Mouse (Mus musculus) embryonic stem cell, embryonic (primary cell): ENCODE data around the gene Lypd6.

Source experiments
- CTCF ChIA-PET, 4 experiments: fragments of 300-600 bp in 2 of 4; fragments of 350-600 bp in 2 of 4; sonication (Branson Sonifier 250); formaldehyde crosslinking; loops; one replicate each; lab custom pipeline; 2022; ENCODE audit warnings: inconsistent platforms in 2 of 4; lab: Charles Lee
- POLR2A ChIA-PET, 4 experiments: fragments of 300-600 bp in 2 of 4; fragments of 350-600 bp in 2 of 4; sonication (Branson Sonifier 250); formaldehyde crosslinking; loops; one replicate each; lab custom pipeline; 2022; ENCODE audit warnings: antibody characterized with exemption in 4 of 4, inconsistent platforms in 1 of 4; lab: Charles Lee

The Lypd6 gene

DNA sequence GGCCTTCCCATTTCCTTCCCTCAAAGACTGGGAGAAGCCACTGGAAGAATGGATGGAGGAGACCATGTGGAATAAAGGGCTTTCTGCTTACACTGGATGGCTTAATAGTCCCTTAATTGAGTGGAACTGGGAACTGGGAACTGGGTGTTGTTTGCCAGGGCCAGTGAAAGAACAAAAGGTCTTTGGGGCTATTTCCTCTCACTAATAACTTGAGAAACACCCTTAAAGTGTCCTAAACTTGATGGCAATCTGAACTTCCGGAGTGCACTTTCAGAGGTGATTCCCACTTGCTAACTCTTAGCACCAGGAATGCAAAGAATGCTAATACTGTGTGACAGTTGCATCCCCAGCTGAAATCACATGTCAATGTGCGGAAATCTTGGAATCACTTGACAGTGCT lies 85.2 kb downstream of the Lypd6 start:
- ChIA-PET POLR2A (no interaction called here), CTCF (no interaction called here)

DNA sequence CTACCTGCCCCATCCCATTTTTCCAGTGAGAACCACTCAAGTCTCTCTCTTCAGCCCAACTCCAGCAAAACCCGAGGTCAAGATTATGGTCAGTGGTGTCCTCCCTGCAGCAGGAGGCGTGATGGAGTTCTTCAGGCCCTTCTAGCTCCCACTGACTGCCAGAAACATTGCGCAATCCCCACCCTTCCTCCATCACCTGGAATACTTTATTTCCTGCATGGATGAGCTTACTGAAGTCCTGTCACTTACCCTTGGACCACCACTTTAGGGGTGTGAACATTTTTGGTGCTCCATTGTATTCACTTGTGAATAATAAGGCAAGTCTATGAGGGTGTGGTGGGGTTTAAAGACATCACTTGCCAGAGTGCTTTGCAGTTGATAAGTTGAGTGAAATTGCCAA lies 85.7 kb downstream of the Lypd6 start:
- POLR2A ChIA-PET = interaction anchor here in 1 of 4 experiments (0.5 kb wide), 1 partner anchor 903 kb away, joined by 4 read pairs; no protein-coding TSS in a partner anchor
- CTCF ChIA-PET = no interaction called here

DNA sequence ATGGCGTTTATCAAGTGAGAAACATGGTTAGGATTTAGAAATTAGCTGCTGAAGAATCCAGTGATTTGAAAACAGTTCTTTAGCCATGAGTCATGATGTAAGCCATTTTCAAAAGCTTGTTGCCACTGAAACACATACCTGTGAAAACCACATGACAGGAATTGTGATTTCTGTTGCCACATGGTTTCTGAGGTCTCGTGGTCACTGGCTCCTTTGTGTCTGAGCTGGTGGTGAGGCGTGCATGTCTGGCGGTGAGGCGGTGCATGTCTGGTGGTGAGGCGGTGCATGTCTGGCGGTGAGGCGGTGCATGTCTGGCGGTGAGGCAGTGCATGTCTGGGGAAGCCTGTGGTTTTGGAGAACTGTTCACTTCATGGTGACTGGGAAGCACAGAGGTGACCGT lies 89.8 kb downstream of the Lypd6 start:
- ChIA-PET CTCF (no interaction called here), POLR2A (no interaction called here)

DNA sequence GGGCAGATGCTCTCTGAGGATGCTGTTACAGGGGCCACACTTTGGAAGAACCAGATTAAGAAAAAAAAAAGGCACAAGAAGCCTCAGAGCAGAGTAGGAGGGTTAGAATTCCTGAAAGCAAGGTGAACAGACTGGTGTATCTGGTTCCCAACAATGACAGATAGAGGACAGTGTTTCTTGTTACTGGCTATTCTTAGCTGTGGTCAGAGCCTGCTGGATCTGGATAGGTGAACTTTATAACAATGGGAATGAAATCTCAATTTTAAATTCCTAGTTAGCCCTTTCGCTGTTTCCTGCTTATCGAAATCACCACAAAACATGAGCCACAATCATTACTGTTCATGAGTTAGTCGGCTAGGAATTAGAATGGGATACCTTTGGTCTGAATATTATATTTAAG lies 93.8 kb downstream of the Lypd6 start:
- ChIA-PET POLR2A (no interaction called here), CTCF (no interaction called here)

DNA sequence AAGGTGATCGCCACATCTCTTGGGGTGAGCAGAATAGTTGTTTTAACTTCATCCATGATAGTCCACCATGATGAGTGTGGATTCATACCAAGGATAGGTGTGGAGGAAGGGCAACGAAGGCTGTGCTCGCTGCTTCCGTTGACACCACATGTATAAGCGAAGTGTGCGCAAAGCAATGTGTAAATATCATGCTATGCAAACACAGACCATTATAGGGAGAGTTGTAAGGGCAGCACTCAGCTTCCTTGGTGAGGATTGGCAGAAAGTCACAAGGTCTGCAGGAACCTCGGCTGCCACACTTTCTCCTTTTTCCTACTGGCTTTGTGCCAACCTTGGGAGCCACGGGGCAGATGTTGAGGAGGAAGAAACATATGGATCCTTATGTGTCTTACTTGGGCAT lies 97.4 kb downstream of the Lypd6 start:
- POLR2A ChIA-PET = no interaction called here
- CTCF ChIA-PET = no interaction called here

DNA sequence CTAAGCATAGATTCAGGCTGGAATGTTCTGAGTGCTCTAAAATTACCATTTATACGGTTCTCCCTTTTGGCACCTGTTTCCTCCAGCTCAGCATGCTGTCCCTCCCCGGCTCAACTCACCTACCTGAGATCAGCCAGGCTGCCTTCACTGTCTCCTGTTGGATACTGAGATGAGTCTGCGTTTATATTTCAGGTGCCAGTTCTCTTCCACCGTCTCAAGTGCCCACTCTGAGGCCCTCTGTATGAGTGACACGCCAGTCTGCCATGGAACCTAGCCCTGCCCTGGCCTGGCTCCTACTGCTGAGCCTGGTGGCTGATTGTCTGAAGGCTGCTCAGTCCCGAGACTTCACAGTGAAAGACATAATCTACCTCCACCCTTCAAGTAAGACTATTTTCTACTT lies 99.0 kb downstream of the Lypd6 start:
- POLR2A ChIA-PET = no interaction called here
- CTCF ChIA-PET = no interaction called here

DNA sequence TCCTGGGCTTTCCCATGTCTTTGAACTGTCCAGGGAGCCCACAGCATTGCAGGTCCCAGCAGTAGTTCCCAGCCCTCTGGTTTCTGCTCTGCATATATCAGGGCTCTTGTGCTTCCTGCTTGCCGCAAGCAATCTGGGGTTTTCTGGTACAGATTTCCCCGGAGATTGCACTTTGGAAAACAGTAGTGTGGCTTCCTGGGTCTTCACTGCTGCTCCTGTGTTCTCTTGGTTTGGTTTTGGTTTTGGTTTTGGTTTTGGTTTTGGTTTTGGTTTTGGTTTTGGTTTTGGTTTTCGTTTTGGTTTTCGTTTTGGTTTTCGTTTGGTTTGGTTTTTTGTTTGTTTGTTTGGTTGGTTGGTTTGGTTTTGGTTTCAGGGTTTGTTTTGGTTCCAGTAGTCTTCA lies 99.9 kb downstream of the Lypd6 start:
- CTCF ChIA-PET = no interaction called here
- POLR2A ChIA-PET = no interaction called here

DNA sequence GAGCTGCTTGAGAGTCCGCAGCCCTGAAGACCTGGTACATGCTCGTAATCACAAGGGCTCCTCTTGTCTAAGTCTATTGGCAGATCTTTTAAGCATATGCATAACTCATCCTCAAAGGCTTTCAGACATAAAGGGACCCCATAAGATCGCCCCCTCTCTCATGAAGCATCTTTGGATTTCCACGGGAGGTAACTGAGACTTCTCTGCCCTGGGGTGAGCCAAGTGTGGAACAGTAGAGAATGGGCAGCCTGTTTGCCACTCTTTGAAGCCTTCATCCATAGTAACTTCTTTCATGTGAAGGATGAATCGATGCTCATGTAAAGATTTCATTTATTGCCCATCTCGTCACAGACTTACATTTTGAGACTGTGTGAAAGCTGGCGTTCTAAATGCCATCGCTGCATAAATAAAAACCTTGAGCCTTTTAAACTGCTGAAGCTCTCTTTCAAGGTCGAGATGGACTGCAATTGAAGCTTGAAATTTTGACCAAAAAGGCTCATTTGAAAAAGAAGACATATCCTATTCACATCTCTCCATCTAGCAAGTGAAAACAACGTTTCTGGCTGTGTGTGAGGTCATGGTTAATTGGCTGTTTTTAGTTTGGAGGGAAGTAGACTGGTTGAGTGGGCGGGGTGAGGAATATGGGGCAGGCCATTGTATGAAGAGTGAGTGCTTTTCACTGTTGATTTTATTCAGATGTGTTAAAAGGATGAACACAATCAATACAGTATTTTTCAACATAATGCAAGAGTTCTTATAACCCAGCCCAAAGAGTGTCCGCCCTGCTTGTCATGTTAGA lies 107.7 kb downstream of the Lypd6 start:
- ChIA-PET POLR2A (no interaction called here), CTCF (no interaction called here)

DNA sequence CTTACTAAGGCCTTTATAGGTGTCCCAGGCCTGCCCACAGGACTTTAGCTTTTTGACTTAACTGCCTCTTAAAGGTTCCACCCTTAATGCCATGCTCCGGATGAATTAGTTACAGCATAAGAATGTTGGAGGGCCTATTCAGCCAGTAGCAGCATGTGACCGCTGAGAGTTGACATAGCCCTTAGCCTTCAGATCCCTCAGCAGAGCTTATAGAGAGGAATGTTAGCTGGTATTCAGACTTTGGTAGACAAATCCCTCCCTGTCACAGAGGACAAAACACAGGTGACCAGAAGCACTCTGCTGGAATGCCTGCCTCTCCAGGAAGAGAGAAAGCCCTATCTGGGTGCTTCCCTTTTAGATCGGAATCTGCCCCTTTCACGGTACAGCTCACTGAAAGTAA lies 109.5 kb downstream of the Lypd6 start:
- ChIA-PET CTCF (no interaction called here), POLR2A (interaction anchor here in 1 of 4 experiments (0.7 kb wide), 1 partner anchor 21 kb away, joined by 3 read pairs; no protein-coding TSS in a partner anchor)

DNA sequence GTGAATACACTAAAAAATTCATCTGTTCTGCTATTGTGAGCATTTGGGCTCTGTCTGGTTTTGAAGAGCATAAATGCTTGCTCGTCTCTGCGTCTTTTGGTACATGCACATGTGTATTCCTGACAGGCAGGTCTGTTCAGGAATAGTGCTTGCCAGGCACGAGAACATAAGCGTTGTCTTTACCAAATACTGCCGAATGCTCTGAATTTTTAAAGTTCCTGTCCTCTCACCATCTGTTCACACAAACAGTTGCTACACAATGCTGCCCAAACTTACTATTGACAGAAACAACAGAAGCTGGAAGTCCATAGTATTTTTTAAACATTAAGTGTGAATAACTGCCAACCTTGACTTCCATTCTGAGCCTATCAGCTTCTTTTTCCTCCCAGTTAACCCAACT lies 112.9 kb downstream of the Lypd6 start:
- POLR2A ChIA-PET = no interaction called here

DNA sequence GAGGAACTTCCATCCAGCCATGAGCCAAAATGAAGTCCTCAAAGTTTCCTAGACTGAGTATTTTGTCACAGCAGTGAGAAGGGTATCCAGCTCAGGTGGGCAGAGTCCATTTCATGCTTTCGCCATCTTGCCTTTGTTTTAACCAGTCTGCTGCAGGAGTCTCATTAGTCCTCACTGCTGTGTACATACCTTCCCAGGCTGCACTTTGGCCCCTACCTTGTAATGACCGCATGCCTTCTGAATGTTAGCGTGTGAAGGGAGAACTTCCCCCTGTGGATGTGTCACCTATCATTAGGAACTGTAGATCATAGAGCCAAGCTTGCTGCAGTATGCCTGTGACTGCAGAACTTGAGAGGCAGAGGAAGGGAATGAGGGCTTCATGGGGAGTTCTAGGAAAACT lies 114.2 kb downstream of the Lypd6 start:
- CTCF ChIA-PET = no interaction called here
- POLR2A ChIA-PET = no interaction called here

More for the DNA sequence above, 112.9 kb downstream of the Lypd6 start:
- CTCF ChIA-PET = no interaction called here

DNA sequence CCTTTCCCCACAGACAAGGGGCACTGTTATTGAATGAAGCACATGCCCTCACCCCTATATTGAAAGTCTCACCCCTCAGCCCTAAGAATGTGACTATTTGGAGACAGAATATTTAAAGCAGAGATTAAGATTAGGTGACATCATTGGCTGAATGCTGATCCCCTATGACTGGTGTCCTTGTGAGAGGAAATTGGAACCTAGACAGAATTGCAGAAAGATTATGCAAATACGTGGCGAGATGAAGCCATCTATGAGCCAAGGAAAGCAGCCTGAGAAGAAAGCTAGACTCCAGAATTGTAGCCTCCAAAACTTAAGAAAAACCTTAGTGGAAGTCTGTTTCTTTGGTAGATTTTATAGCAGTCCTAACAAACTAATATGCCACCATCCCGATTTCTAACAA lies 115.1 kb downstream of the Lypd6 start:
- CTCF ChIA-PET = no interaction called here
- POLR2A ChIA-PET = no interaction called here

DNA sequence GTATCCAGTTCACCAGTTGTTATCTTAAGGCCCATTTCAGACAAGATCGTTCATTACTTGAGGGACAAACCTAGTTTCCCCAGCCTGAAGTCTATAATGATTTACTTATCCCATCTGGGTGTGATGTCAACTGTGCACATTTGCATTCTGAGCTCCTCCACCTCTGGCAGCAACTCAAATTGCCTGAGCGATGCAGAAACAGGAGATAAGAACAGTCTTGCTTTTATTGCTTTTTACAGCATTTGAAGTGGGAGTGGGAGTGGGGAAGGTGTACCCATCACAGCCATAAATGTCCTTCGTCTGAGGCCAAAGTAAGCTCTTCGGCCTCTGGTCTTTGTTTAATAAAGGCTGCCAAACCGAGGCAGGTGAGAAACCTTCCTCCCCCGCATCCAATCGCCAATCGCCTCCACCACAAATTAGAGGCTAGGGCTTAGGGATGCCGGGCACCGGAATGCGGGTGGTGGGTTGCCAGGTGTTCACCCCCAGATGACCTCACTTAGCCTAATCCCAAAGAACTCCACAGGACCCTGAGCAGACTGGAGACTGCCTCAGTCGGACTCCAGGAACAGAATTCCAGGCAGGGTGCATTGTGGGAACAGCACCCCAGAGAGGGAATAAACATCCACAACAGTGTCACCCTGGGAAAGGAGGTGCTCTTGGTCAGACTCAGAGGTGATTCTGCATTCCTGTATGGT lies 120.6 kb downstream of the Lypd6 start:
- ChIA-PET CTCF (interaction anchor here in 1 of 4 experiments (0.7 to 0.8 kb wide), 2 partner anchors 109 to 170 kb away, joined by 3 to 5 read pairs; no protein-coding TSS in a partner anchor), POLR2A (no interaction called here)

DNA sequence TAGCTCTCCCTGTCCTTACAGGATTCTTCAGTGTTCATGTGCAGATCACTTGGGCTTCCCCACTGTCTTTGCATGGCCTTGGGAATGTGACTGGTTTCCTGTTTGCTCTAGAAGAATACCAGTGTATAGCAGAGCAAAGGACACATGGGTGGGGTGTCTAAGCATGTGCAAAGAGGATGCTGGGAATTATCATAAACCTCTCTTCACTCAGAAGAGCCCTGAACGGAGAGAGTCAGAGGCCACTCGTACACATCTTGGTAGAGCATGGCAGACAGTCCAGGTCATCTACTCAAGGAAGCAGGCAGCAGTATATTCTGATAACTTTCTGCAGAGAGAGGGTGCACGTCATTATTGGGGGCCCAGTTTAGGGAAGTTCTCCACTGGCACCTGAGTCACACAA lies 122.6 kb downstream of the Lypd6 start:
- CTCF ChIA-PET = no interaction called here
- POLR2A ChIA-PET = no interaction called here

DNA sequence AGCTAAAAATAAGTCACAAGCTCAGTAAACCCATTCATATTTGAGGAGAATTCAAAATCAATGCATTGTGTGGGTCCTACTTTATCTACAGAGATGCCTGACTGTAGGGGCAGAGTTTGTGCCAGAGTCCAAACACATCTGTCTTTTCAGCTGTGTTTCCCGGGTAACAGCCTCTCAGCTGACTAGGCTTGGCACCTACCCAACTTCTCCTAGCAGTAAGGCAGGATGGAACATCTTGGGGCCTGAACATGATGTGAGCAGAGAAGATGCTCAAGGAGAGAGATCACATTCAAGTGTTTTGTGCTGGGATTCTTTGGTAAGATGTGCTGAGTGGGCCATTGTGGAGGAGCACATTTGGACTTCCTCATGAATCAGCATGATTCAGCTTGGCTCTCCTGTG lies 130.5 kb downstream of the Lypd6 start:
- POLR2A ChIA-PET = interaction anchor here in 1 of 4 experiments (0.6 kb wide), 1 partner anchor 21 kb away, joined by 3 read pairs; no protein-coding TSS in a partner anchor
- CTCF ChIA-PET = no interaction called here

DNA sequence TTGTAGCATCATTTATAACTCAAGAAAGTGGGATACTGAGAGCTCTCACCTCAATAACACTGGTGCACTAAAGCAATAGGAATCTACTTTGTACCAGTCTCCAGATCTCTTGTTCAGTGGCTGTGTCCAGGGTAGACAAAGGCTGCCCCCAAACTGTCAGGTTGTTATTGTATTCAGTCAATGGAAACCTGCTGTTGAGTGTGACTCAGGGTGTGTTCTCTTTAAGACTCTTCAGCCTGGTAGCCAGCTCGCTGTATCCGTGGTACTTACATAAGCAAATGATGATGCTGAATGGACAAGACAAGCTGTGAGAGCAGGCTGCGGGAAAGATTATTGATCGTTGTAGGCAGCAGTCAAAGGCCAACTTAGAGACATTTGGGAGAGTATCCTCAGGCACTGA lies 131.6 kb downstream of the Lypd6 start:
- CTCF ChIA-PET = no interaction called here
- POLR2A ChIA-PET = no interaction called here

DNA sequence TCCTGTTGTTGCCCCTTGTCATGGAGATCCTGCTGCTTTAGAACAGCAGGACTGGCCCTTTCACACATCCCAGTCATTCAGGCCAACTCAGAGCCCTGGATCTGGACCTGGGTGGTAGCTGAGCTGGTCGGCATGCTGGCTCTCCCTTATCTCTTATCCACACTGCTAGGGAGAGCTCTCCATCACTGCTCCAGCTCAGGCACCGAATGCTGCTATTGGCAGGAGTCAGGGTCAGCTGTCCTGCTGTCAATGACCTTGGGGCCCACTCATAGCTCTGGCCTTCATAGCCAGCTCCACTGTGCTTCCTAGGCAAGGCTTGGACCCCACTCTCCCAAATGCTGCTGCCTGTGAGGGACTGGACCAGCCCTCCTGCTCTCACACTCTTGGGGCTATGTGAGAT lies 134.3 kb downstream of the Lypd6 start:
- POLR2A ChIA-PET = no interaction called here
- CTCF ChIA-PET = no interaction called here

DNA sequence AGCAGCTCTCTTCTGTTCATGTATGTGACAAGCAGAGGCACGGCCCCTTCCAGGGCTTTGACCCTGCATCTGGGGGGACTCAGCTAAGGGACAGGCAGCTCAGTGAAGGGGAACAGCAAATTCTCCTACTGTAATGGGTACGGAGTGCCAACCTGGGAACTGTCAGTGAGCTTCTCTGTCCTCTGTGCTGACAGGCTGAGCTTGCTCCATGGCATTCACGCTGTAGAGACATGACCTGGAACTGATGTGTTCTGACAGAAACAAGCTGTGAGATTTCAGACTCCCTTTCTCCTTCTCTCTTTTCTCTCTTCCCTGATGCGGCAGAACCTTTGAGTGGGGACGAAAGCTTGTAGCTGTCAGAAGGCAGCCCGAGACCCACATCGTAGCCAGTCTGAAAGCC lies 154.3 kb downstream of the Lypd6 start:
- CTCF ChIA-PET = no interaction called here
- POLR2A ChIA-PET = no interaction called here

DNA sequence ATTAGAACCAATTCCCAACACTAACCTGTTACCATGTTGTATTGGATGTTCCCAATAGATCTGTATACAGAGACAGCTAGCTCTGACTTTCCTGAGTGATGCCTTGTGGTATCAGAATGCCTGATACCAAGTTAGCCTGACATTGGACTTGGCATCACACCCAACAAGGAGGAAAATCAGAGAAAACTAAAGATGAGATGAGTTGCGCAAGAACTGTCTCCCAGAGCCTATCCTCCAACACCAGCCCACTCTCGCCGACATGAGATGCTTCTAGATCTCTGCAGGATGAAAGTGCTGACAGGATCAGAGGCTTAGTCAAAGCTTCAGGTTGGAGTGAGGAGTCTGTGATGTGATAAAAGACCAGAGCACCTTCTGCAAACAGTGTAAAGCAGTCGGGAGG lies 158.8 kb downstream of the Lypd6 start:
- CTCF ChIA-PET = interaction anchor here in 1 of 4 experiments (0.7 kb wide), 1 partner anchor 413 kb away, joined by 3 read pairs; no protein-coding TSS in a partner anchor

DNA sequence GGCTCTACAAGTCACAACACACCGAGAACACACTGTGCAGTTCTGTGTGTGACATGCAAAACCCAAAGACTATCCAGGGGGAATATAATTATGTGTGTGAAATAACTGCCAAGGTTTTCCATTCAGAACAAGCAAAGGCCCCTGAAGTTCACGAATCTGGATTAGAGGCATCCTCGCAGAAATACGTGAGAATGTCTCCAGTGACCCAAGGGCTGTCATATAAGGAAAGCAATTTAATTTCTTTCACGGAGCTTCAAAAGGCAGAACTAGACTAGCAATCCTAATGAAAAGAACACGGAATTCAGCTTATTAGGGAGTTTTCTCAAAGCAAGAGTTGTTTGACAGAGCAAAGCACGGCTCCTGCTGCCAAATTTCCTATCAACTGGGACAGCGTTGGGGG lies 167.3 kb downstream of the Lypd6 start:
- CTCF ChIA-PET = no interaction called here
- POLR2A ChIA-PET = no interaction called here

More for the DNA sequence above, 158.8 kb downstream of the Lypd6 start:
- POLR2A ChIA-PET = interaction anchor here in 1 of 4 experiments (1.0 kb wide), 1 partner anchor 34 kb away, joined by 6 read pairs; no protein-coding TSS in a partner anchor
